Comparison of ENCODE assay signal across 8 mouse cellular contexts in the genomic region with DNA sequence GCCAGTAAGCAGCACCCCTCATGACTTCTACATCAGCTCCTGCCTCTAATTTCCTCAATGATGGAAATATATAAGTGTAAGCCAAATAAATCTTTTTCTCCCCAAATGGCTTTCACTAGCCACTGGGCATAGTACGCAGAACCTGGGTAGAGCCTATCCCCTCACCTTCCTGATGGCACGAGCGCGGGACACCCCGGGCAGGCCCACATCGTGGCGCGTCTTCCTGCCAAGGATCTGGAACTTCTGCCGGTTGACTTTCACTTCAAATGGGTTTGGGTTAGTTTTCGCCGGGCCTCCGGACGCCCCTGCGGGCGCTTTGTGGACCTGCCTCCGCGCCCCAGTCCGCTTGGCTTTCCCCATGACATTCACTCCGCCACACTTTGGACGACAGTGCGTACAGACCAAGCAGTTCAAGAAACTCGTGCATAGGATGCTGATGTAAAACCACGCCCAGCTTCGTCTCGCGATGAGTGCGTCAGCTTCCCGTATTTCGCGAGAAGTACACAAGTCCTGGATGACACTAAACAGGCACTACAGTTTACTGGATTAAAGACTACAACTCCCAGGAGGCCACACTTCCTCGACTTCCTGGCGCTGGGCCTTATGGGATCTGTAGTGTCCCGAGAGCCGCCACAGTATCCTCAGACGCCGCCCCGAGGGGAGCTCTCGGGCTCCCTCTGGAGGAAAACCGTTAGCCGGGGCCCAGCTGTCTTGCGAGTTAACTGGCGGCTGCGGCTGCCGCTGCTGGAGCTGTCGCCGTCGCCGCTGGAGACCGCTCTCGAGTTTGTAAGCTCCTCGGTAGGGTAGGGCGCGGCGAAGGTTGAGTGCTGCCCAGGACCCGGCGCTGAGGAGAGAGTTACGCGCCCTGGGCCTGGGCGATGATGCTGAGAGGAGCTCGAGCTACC. TPM values are rescaled to one million over a fixed set of nuclear protein-coding genes. Genes with fewer than 3 reads are reported as not detected.
A peak's percentile ranks its signal among the peaks of the same experiment; 100 is the strongest.
DNase-seq lines count a peak whose midpoint lies in the region; ATAC-seq lines count a peak whose summit lies in the region.

A gene (minus strand): TSS at position 463 of the 905 bp plus-strand sequence.
A gene (plus strand): TSS at position 694 of the 905 bp plus-strand sequence.

- peak within 1 kb of the TSS; percentile 71 for H3K9ac ChIP-seq in hindbrain, embryonic 16.5 days (ENCODE audit: low read depth, low read length)

- H3K36me3 ChIP-seq in hindbrain, embryonic 16.5 days (ENCODE audit: control insufficient read depth, insufficient read depth, low read length): peaks cover 8% of the 10 kb centered on the region
- peaks cover 19% of the 10 kb centered on the region for H3K36me3 ChIP-seq in macrophage (ENCODE audit: inconsistent target)

- H3K79me2 ChIP-seq in macrophage (ENCODE audit: inconsistent target): peaks cover 23% of the 10 kb centered on the region

- peak within 1 kb of the TSS; percentile 79 for H3K27ac ChIP-seq in hindbrain, embryonic 16.5 days (ENCODE audit: low read depth, low read length)
- H3K27ac ChIP-seq in macrophage: peak within 1 kb of the TSS; percentile 47

- H3K4me2 ChIP-seq in hindbrain, embryonic 16.5 days (ENCODE audit: low read length): peak within 1 kb of the TSS; percentile 72

- peak; percentile 98 for DNase-seq in WW6 (ENCODE audit: low read depth, low spot score)
- DNase-seq in cerebellum, postnatal 4 days (ENCODE audit: low spot score in 2 of 2): peak; percentile 93 to 99
- peak; percentile 100 for DNase-seq in gastrocnemius, adult 18-20 months (ENCODE audit: low spot score)
- peak; percentile 99 for DNase-seq in left cerebral cortex, adult 18-20 months (ENCODE audit: low spot score in 2 of 2)
- DNase-seq in right cerebral cortex, adult 18-20 months: peak; percentile 100
- DNase-seq in urinary bladder, postnatal 10 days (ENCODE audit: low spot score): peak; percentile 94

- peak; percentile 100 for ATAC-seq in hindbrain, embryonic 16.5 days

- H3K4me1 ChIP-seq in hindbrain, embryonic 16.5 days (ENCODE audit: control insufficient read depth, insufficient read depth, low read depth, low read length): peaks cover 7% of the 10 kb centered on the region

- H3K9me3 ChIP-seq in hindbrain, embryonic 16.5 days (ENCODE audit: control insufficient read depth, low read length): no peaks in the 10 kb centered on the region

- peak within 1 kb of the TSS; percentile 83 for H3K4me3 ChIP-seq in hindbrain, embryonic 16.5 days (ENCODE audit: low read length)
- peak within 1 kb of the TSS; percentile 90 for H3K4me3 ChIP-seq in macrophage (ENCODE audit: inconsistent target)

- H3K27me3 ChIP-seq in hindbrain, embryonic 16.5 days (replicated peaks; ENCODE audit: control insufficient read depth, insufficient read depth, low read length): no peaks in the 10 kb centered on the region

- 0% methylated on average over 60 of the region's 60 CpGs for WGBS in hindbrain, embryonic 16.5 days
- under 1% methylated on average over 57 of the region's 60 CpGs for WGBS in macrophage (ENCODE audit: missing documents)

RNA-seq across cellular contexts. Expression of the first gene that starts in this region (rescaled TPM):
- 10 to 100 TPM; 16.4 TPM for total RNA-seq in gastrocnemius, adult 18-20 months (2021)
- 20.4 and 21.2 TPM in 2 replicates for polyA plus RNA-seq in hindbrain, embryonic 16.5 days (2015; fragmentation: Nextera tagmentation; extraction: Ambion mirVana)
- total RNA-seq in left cerebral cortex, adult 18-20 months (2021): 10 to 100 TPM; 16.2 to 16.6 TPM
- 10 to 100 TPM; 21.5 to 51.2 (median 38.5) TPM for total RNA-seq in macrophage (2018; cell fraction: chromatin; rRNA removed)
- total RNA-seq in macrophage (2018; cell fraction: cytosol; rRNA removed): 10 to 100 TPM; 19.7 to 29.9 (median 24.1) TPM
- total RNA-seq in macrophage (2018; cell fraction: nucleus; rRNA removed): 10 to 100 TPM; 20.4 to 50.9 (median 27.8) TPM
- 19.8 to 48.1 TPM (median 37.4 TPM) in 3 replicates for polyA plus RNA-seq in macrophage (2018)

RNA-seq across cellular contexts. Expression of the second gene that starts in this region (rescaled TPM):
- total RNA-seq in gastrocnemius, adult 18-20 months (2021): 1 to 10 TPM; 1.4 to 2.1 TPM
- 3.1 and 3.5 TPM in 2 replicates for polyA plus RNA-seq in hindbrain, embryonic 16.5 days (2015; fragmentation: Nextera tagmentation; extraction: Ambion mirVana)
- 1 to 10 TPM; 4.1 to 4.8 TPM for total RNA-seq in left cerebral cortex, adult 18-20 months (2021)
- total RNA-seq in macrophage (2018; cell fraction: chromatin; rRNA removed): 10 to 100 TPM in 2 of 26 experiments, 1 to 10 TPM in 24; 1.6 to 10.4 (median 4.3) TPM
- total RNA-seq in macrophage (2018; cell fraction: cytosol; rRNA removed): 1 to 10 TPM in 5 of 26 experiments, under 1 TPM in 21; 0.39 to 2.3 (median 0.65) TPM
- 1 to 10 TPM in 23 of 26 experiments, under 1 TPM in 3; 0.37 to 6.1 (median 2.7) TPM for total RNA-seq in macrophage (2018; cell fraction: nucleus; rRNA removed)
- polyA plus RNA-seq in macrophage (2018): 1.6 to 2.2 TPM (median 2.0 TPM) in 3 replicates

Comparison
In these comparisons a context has a peak if more than half of its experiments do, and no peak if none do; other contexts are left out.
1. Peak in every context shown above with its lines: DNase-seq, ATAC-seq, H3K4me3 ChIP-seq and H3K27ac ChIP-seq.